Mouse (Mus musculus): ENCODE data around the gene Psmc3ip.

The Psmc3ip gene

DNA sequence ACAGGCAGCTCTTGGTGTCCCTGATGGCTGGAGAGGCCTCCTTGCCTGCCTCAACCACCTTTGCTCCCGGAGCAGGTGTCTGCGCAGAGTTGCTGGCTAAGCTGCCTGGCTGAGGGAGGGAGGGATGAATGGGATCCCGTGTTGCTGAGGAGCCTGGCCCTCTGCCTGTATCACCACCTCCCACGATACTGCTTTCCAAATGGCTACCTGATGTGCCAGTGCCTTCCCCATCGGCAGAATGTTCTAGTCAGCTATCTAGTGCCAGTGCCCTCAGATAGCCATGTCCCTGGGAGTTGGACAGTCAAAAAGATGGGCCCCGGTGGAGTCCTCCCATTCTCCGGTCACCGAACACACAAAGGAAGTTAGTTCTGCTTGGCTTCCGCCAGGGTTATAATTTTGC lies 44.9 kb downstream of the Psmc3ip start:
- DNase-seq, result peak; percentile 78

DNA sequence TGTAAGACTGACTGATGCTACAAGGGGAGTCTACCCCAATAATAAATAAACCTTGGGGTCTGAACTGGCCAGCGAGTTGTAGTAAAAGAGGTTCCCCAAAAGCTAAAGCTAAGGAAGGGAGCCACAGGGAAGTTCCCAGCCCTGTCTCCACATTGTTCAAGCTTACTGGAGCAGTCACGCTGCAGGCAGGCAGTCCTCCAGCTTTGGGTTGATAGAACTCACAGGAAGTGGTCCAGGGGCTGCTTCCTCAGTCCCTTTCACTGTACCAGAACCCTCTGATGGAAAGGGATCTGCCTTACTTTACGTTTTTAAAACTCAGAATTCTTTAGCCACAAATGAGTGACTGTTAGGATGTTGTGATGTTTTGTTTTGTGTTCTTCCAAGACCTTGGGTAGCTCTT lies 47.7 kb downstream of the Psmc3ip start:
- DNase-seq, result no peak

GRCm38 (mm10) chr11:101046440-101046839 lies 48.8 kb downstream of the Psmc3ip start:
- DNase-seq, result no peak

GRCm38 (mm10) chr11:101045826-101046225 lies 49.4 kb downstream of the Psmc3ip start:
- no peak for DNase-seq
